Mouse (Mus musculus): Measurements from ENCODE around the gene Pkn3.

DNA sequence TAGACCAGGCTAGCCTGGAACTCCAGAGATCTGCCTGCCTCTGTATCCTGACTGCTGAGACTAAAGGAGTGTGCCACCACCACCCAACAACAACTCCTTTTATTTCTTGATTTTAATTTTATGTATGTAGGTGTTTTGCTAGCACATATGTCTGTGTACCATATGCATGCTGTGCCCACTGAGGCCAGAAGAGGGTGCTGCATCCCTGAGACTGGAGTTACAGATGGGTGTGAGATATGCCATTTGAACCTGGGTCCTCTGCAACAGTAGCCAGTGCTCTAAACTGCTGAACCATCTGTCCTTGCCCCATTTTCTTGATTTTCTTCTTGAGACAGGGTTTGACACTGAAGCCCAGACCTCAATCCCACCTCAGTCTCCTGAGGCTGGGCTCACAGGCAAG is 28.9 kb downstream of the Pkn3 start:
- TF ChIP-seq CTCF (IDR thresholded peaks at IDR 0.05) (peak; percentile 78), POLR2A (IDR thresholded peaks at IDR 0.05; ENCODE audit: insufficient read depth, low read depth, low read length) (no peak), EP300 (IDR thresholded peaks at IDR 0.05; ENCODE audit: insufficient read depth, low read depth, low read length) (0 out of 2 replicates have a peak, but pooled peaks have one; percentile 18)

Measured in heart, adult 2 months (tissue).